Mouse (Mus musculus) retina, embryonic 14.5 days (tissue): Measurements from ENCODE around the gene Rdh16f1.
A peak's percentile ranks its signal among the peaks of the same experiment; 100 is the strongest.
"Not testable (repeated sequence)": the region's sequence is repeated elsewhere in the genome, so short reads cannot be mapped to it uniquely, and the experiment has no call there.

Source experiments
- DNase-seq: peaks from one replicate; pipeline ENCODE4 v3.0.0-alpha.2; 2015; ENCODE audit warnings: low spot score

Gene Rdh16f1

GRCm38 (mm10) chr10:127748847-127749612 lies 10.6 kb upstream of the Rdh16f1 start:
- DNase-seq: no peak

GRCm38 (mm10) chr10:127750136-127750777 lies 9.3 kb upstream of the Rdh16f1 start:
- DNase-seq: no peak

- DNase-seq: no peak
Observed at GRCm38 (mm10) chr10:127751548-127751947, 8.0 kb upstream of the Rdh16f1 start, which contains the start of gene Gpr182. Gpr182 (minus strand) TSS chr10:127751732.

- no peak for DNase-seq
Observed at GRCm38 (mm10) chr10:127754566-127755166, 4.9 kb upstream of the Rdh16f1 start.

GRCm38 (mm10) chr10:127755246-127755645 lies 4.3 kb upstream of the Rdh16f1 start:
- DNase-seq: no peak

GRCm38 (mm10) chr10:127755770-127756468 lies 3.7 kb upstream of the Rdh16f1 start:
- DNase-seq: no peak

- DNase-seq: not testable (repeated sequence)
Observed at GRCm38 (mm10) chr10:127762926-127763325, 3.3 kb downstream of the Rdh16f1 start.

- DNase-seq: no peak
Observed at GRCm38 (mm10) chr10:127763914-127764680, 4.5 kb downstream of the Rdh16f1 start.

GRCm38 (mm10) chr10:127766564-127766963 lies 7.0 kb downstream of the Rdh16f1 start:
- no peak for DNase-seq

- no peak for DNase-seq
Observed at GRCm38 (mm10) chr10:127776011-127776410, 16.4 kb downstream of the Rdh16f1 start, which contains the start of gene Rdh9. Rdh9 (plus strand) TSS chr10:127776386.

- DNase-seq: not testable (repeated sequence)
Observed at GRCm38 (mm10) chr10:127782321-127782720, 22.7 kb downstream of the Rdh16f1 start.

- not testable (repeated sequence) for DNase-seq
Observed at GRCm38 (mm10) chr10:127785411-127785810, 25.8 kb downstream of the Rdh16f1 start.

GRCm38 (mm10) chr10:127799295-127799694 lies 39.7 kb downstream of the Rdh16f1 start:
- DNase-seq: no peak

- no peak for DNase-seq
Observed at GRCm38 (mm10) chr10:127800891-127801290, 41.3 kb downstream of the Rdh16f1 start, which contains the start of gene Rdh16. Rdh16 (plus strand) TSS chr10:127801152.

GRCm38 (mm10) chr10:127801612-127802011 lies 42.0 kb downstream of the Rdh16f1 start:
- DNase-seq: no peak

- DNase-seq: no peak
Observed at GRCm38 (mm10) chr10:127802236-127802635, 42.6 kb downstream of the Rdh16f1 start.

GRCm38 (mm10) chr10:127804416-127804815 lies 44.8 kb downstream of the Rdh16f1 start:
- no peak for DNase-seq

- no peak for DNase-seq
Observed at GRCm38 (mm10) chr10:127815888-127816287, 56.3 kb downstream of the Rdh16f1 start.

GRCm38 (mm10) chr10:127817268-127817910 lies 57.8 kb downstream of the Rdh16f1 start:
- DNase-seq: not testable (repeated sequence)

GRCm38 (mm10) chr10:127821806-127822205 lies 62.2 kb downstream of the Rdh16f1 start:
- not testable (repeated sequence) for DNase-seq

GRCm38 (mm10) chr10:127825386-127825785 lies 65.8 kb downstream of the Rdh16f1 start:
- peak; percentile 32 for DNase-seq
